Mouse (Mus musculus) myocyte (in vitro differentiated cells): ENCODE results near the gene Rsc1a1.

Source experiments
- CEBPB ChIP-seq: IDR thresholded peaks from 2 replicates; pipeline ENCODE4 v1.6.1; 2011; ENCODE audit warnings: mild to moderate bottlenecking, moderate library complexity; ENCODE audit not compliant: poor library complexity, insufficient read depth, severe bottlenecking
- MAX ChIP-seq: IDR thresholded peaks from one replicate; pipeline ENCODE4 v1.6.1; 2011; ENCODE audit warnings: low read depth, mild to moderate bottlenecking, control low read depth
- MYOD1 ChIP-seq, 3 experiments: IDR thresholded peaks; one replicate each; pipeline ENCODE4 v1.6.1; 2011; ENCODE audit warnings: control low read depth in 2 of 3, low read depth in 2 of 3, mild to moderate bottlenecking in 2 of 3, moderate library complexity in 1 of 3; ENCODE audit not compliant: insufficient read length in 2 of 3, control insufficient read depth in 1 of 3
- MYOG ChIP-seq, 3 experiments: IDR thresholded peaks; one replicate each; pipeline ENCODE4 v1.6.1; 2011; ENCODE audit warnings: control low read depth in 2 of 3, low read depth in 2 of 3, mild to moderate bottlenecking in 2 of 3; ENCODE audit not compliant: insufficient read length in 2 of 3, control insufficient read depth in 1 of 3, insufficient read depth in 1 of 3
- POLR2A ChIP-seq: IDR thresholded peaks from one replicate; pipeline ENCODE4 v1.6.1; 2011; ENCODE audit warnings: low read depth, mild to moderate bottlenecking, control low read depth, moderate library complexity; ENCODE audit not compliant: insufficient read length
- POLR2AphosphoS2 ChIP-seq: IDR thresholded peaks from one replicate; pipeline ENCODE4 v1.6.1; 2011; ENCODE audit warnings: low read depth, control low read depth; ENCODE audit not compliant: insufficient read length
- SRF ChIP-seq: IDR thresholded peaks from one replicate; pipeline ENCODE4 v1.6.1; 2011; ENCODE audit warnings: low read depth; ENCODE audit not compliant: control insufficient read depth, insufficient read length
- TCF12 ChIP-seq: IDR thresholded peaks from one replicate; pipeline ENCODE4 v1.6.1; 2011; ENCODE audit warnings: mild to moderate bottlenecking, control low read depth; ENCODE audit not compliant: poor library complexity, insufficient read depth, severe bottlenecking
- USF1 ChIP-seq: IDR thresholded peaks from one replicate; pipeline ENCODE4 v1.6.1; 2011; ENCODE audit warnings: low read depth, mild to moderate bottlenecking, control low read depth, moderate library complexity

GRCm38 (mm10) chr4:141664799-141665198 is 20.6 kb downstream of the Rsc1a1 start, which contains the start of gene Plekhm2:
- TF ChIP-seq POLR2A (no peak), USF1 (no peak), MAX (no peak), CEBPB (no peak), MYOD1 (IDR thresholded peaks at IDR 0.05; ENCODE audit: control insufficient read depth in 1 of 3, insufficient read length in 2 of 3, low read depth in 2 of 3) (no peak), MYOG (IDR thresholded peaks at IDR 0.05; ENCODE audit: control insufficient read depth in 1 of 3, insufficient read depth in 1 of 3, insufficient read length in 2 of 3, low read depth in 2 of 3) (no peak), POLR2AphosphoS2 (no peak), SRF (no peak), TCF12 (no peak)
